Mouse (Mus musculus): ENCODE measurements around the gene Nfkbie.

GRCm38 (mm10) chr17:45559732-45560525, 4.4 kb downstream of the Nfkbie start:
- TF ChIP-seq CTCF (IDR thresholded peaks at IDR 0.05; ENCODE audit: borderline replicate concordance, insufficient read depth, low read depth, low read length) (no peak), POLR2A (IDR thresholded peaks at IDR 0.05; ENCODE audit: borderline replicate concordance, insufficient read depth, low read length) (no peak)
